19 mouse cellular contexts compared by ENCODE assay signal in the genomic region with DNA sequence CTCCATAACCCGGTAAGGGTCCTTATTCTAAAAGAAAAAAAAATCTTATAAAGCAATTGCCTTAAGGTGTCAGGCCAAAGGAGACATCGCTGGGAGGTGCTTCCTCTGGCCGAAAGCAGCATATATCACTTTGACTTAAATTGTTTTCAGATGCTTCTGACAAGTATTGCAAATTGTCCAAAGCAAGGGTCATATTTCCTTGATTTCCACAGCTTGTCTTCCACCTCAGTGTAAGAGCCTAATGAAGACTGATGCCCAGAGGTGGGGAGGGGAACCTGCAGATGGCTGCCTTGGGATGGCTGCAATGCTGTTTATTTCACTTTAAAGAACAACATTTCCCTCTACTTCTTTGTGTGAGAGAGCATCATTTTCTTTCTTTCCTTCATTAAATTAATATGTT. TPM values are rescaled to one million over a fixed set of nuclear protein-coding genes. Genes with fewer than 3 reads are reported as not detected.
"Had no signal": no experiment of that assay in that cellular context is flagged by ENCODE, and none has a peak within 500 bp of the region (broad histone marks: within the 10 kb centered on the region; RNA-seq: fewer than 3 reads in every experiment).

No protein-coding gene starts in this region.

- H3K4me2 ChIP-seq: liver, embryonic 11.5 days; liver, embryonic 15.5 days; lung, embryonic 14.5 days; midbrain, embryonic 11.5 days; midbrain, embryonic 15.5 days had no signal

- H3K4me1 ChIP-seq: liver, embryonic 15.5 days; midbrain, embryonic 15.5 days had no signal

- H3K4me3 ChIP-seq: liver, embryonic 15.5 days; midbrain, embryonic 15.5 days had no signal

- H3K9ac ChIP-seq: liver, embryonic 15.5 days; lung, embryonic 14.5 days; midbrain, embryonic 15.5 days had no signal

- H3K36me3 ChIP-seq: liver, embryonic 15.5 days; midbrain, embryonic 15.5 days had no signal

- DNase-seq: kidney, adult 11 months; kidney, adult 9 months; kidney, postnatal 36 days; layer of hippocampus, adult 9-11 months; lung, embryonic 14.5 days; lung, postnatal 10 days; lung, postnatal 4 days; retina, postnatal 1 day; right cerebral cortex, postnatal 4 days; spleen, adult 18-20 months; thymus, adult 2 months; thymus, postnatal 36 days had no signal

- H3K27ac ChIP-seq: kidney, postnatal 0 days; liver, embryonic 15.5 days; midbrain, embryonic 15.5 days had no signal

- H3K27me3 ChIP-seq: liver, embryonic 15.5 days; midbrain, embryonic 15.5 days had no signal

- ATAC-seq: midbrain, embryonic 15.5 days had no signal

- H3K9me3 ChIP-seq: liver, embryonic 15.5 days; midbrain, embryonic 15.5 days had no signal

RNA-seq across cellular contexts. Expression of a gene that starts 1.0 kb away (rescaled TPM):
- polyA plus RNA-seq: kidney, postnatal 0 days; limb, embryonic 14.5 days; liver, embryonic 11.5 days; liver, embryonic 15.5 days; lung, embryonic 14.5 days; midbrain, embryonic 11.5 days; midbrain, embryonic 15.5 days; stomach, embryonic 14.5 days; thymus, adult 2 months had no signal

RNA-seq across cellular contexts. Expression of a gene that starts 7.0 kb away (rescaled TPM):
- polyA plus RNA-seq: kidney, postnatal 0 days; limb, embryonic 14.5 days; liver, embryonic 11.5 days; liver, embryonic 15.5 days; lung, embryonic 14.5 days; midbrain, embryonic 11.5 days; midbrain, embryonic 15.5 days; stomach, embryonic 14.5 days; thymus, adult 2 months had no signal

RNA-seq across cellular contexts. Expression of a gene that starts 15.0 kb away (rescaled TPM):
- polyA plus RNA-seq: kidney, postnatal 0 days; limb, embryonic 14.5 days; liver, embryonic 11.5 days; liver, embryonic 15.5 days; lung, embryonic 14.5 days; midbrain, embryonic 11.5 days; midbrain, embryonic 15.5 days; stomach, embryonic 14.5 days; thymus, adult 2 months had no signal

RNA-seq across cellular contexts. Expression of a gene that starts 42.2 kb away (rescaled TPM):
- polyA plus RNA-seq: kidney, postnatal 0 days; limb, embryonic 14.5 days; liver, embryonic 11.5 days; liver, embryonic 15.5 days; lung, embryonic 14.5 days; midbrain, embryonic 11.5 days; midbrain, embryonic 15.5 days; stomach, embryonic 14.5 days; thymus, adult 2 months had no signal

RNA-seq across cellular contexts. Expression of a gene that starts 47.1 kb away (rescaled TPM):
- polyA plus RNA-seq: kidney, postnatal 0 days; limb, embryonic 14.5 days; liver, embryonic 11.5 days; liver, embryonic 15.5 days; lung, embryonic 14.5 days; midbrain, embryonic 11.5 days; midbrain, embryonic 15.5 days; stomach, embryonic 14.5 days; thymus, adult 2 months had no signal
